ENCODE assay signal across 12 mouse cellular contexts in genomic region chr11:75592612-75593011, GRCm38 (mm10). TPM values are rescaled to one million over a fixed set of nuclear protein-coding genes. Genes with fewer than 3 reads are reported as not detected.
A peak's percentile ranks its signal among the peaks of the same experiment; 100 is the strongest.
DNase-seq lines count a peak whose midpoint lies in the region; ATAC-seq and TF ChIP-seq lines count a peak whose summit lies in the region.
"Had no signal": no experiment of that assay in that cellular context is flagged by ENCODE, and none has a peak within 500 bp of the region (broad histone marks: within the 10 kb centered on the region; RNA-seq: fewer than 3 reads in every experiment).

No protein-coding gene starts in this region.

- no peak overlapping the region for H3K4me3 ChIP-seq in MEL (ENCODE audit: control insufficient read depth in 1 of 2, insufficient read depth in 1 of 2, low read depth in 2 of 2, low read length in 2 of 2)
- no peak overlapping the region for H3K4me3 ChIP-seq in thymus, adult 2 months (ENCODE audit: control insufficient read depth, insufficient read depth, low read length)
- H3K4me3 ChIP-seq: heart, adult 2 months; midbrain, embryonic 10.5 days had no signal

- peak overlapping the region; percentile 50; the same call in 1 of the 2 replicates for H3K27ac ChIP-seq in MEL (ENCODE audit: control insufficient read depth, low read depth, low read length)
- no peak overlapping the region for H3K27ac ChIP-seq in thymus, adult 2 months (ENCODE audit: control insufficient read depth, insufficient read depth, low read length)
- H3K27ac ChIP-seq: heart, adult 2 months; kidney, postnatal 0 days; midbrain, embryonic 10.5 days had no signal

- TF ChIP-seq CTCF in MEL (IDR thresholded peaks at IDR 0.05 in 2 of 3, conservative IDR thresholded peaks at IDR 0.05 in 1 of 3; ENCODE audit: control insufficient read depth in 1 of 3, insufficient read depth in 1 of 3, low read depth in 2 of 3, low read length in 3 of 3, poor library complexity in 1 of 3, severe bottlenecking in 1 of 3): no peak
- no peak for TF ChIP-seq CTCF in thymus, adult 2 months (IDR thresholded peaks at IDR 0.05; ENCODE audit: borderline replicate concordance, control insufficient read depth, extremely low read depth, insufficient read depth, low read length, poor library complexity)

- H3K27me3 ChIP-seq in MEL (ENCODE audit: control insufficient read depth in 1 of 2, insufficient read depth in 2 of 2, low read length in 2 of 2): no peaks in the 10 kb centered on the region
- no peaks in the 10 kb centered on the region for H3K27me3 ChIP-seq in thymus, adult 2 months (ENCODE audit: control insufficient read depth, insufficient read depth, low read length)

- DNase-seq in layer of hippocampus, adult 9-11 months: peak; percentile 26
- no peak for DNase-seq in layer of hippocampus, adult 9-10 months (ENCODE audit: low spot score)
- DNase-seq in MEL (ENCODE audit: low read depth, low spot score): peak; percentile 85
- peak; percentile 45 to 49 for DNase-seq in monocyte, adult 2 months (ENCODE audit: low read depth in 1 of 2, low spot score in 2 of 2)
- no peak for DNase-seq in thymus, adult 2 months
- no peak for DNase-seq in kidney, postnatal 14 days
- DNase-seq: left cerebral cortex, postnatal 4 days had no signal

- TF ChIP-seq EP300 in MEL (IDR thresholded peaks at IDR 0.05; ENCODE audit: low read depth in 1 of 2, low read length in 2 of 2): peak in 1 of 2 experiments; percentile 49; a peak in 2 of 4 replicates

- peak; percentile 22 to 49; a peak in 3 of 4 replicates for ATAC-seq in hematopoietic stem cell, adult 5-6 weeks (replicated peaks in 1 of 2; ENCODE audit: insufficient read depth in 1 of 2, low FRiP score in 2 of 2, low TSS enrichment in 1 of 2, low read depth in 1 of 2, poor library complexity in 2 of 2, severe bottlenecking in 2 of 2)
- no peak for ATAC-seq in cerebellum, adult (ENCODE audit: insufficient number of reproducible peaks, low FRiP score, low TSS enrichment)

- H3K4me1 ChIP-seq in MEL (ENCODE audit: control insufficient read depth in 1 of 2, insufficient read depth in 2 of 2, low read length in 2 of 2): peaks cover 13 to 45% of the 10 kb centered on the region in 2 experiments
- peaks cover 36% of the 10 kb centered on the region for H3K4me1 ChIP-seq in thymus, adult 2 months (replicated peaks; ENCODE audit: control insufficient read depth, insufficient read depth, low read length)

- no peaks in the 10 kb centered on the region for H3K9me3 ChIP-seq in MEL (replicated peaks; ENCODE audit: insufficient read depth, low read length)
- H3K9me3 ChIP-seq: midbrain, embryonic 10.5 days had no signal

- no peak; a peak in 1 of 4 replicates for TF ChIP-seq POLR2A in MEL (IDR thresholded peaks at IDR 0.05; ENCODE audit: control insufficient read depth in 1 of 2, insufficient read depth in 1 of 2, low read depth in 1 of 2, low read length in 2 of 2, poor library complexity in 1 of 2)
- no peak for TF ChIP-seq POLR2A in thymus, adult 2 months (IDR thresholded peaks at IDR 0.05; ENCODE audit: control insufficient read depth, extremely low read depth, insufficient read depth, low read length, poor library complexity)

- peaks cover 33% of the 10 kb centered on the region for H3K79me2 ChIP-seq in MEL (ENCODE audit: control insufficient read depth, insufficient read depth, low read length, poor library complexity)

- H3K36me3 ChIP-seq in MEL (ENCODE audit: control insufficient read depth in 1 of 2, insufficient read depth in 2 of 2, low read length in 2 of 2): peaks cover 11 to 39% of the 10 kb centered on the region in 2 experiments
- H3K36me3 ChIP-seq in thymus, adult 2 months (ENCODE audit: control insufficient read depth, insufficient read depth, low read length): peaks cover 14% of the 10 kb centered on the region

- WGBS in thymus, adult 2 months: 47% methylated on average over 5 of the region's 5 CpGs

- no peak for TF ChIP-seq RAD21 in MEL (IDR thresholded peaks at IDR 0.05; ENCODE audit: low read depth, low read length)

- H3K9ac ChIP-seq in MEL (ENCODE audit: control insufficient read depth, low read depth, low read length, poor library complexity, severe bottlenecking): peak overlapping the region; percentile 32; the same call in 1 of the 2 replicates

TF ChIP-seq in MEL, 35 proteins besides CTCF, POLR2A, EP300 and RAD21:
- TF ChIP-seq RCOR1 (IDR thresholded peaks at IDR 0.05; ENCODE audit: low read depth, low read length) (0 out of 2 replicates have a peak, but pooled peaks have one; percentile 14), GABPA (IDR thresholded peaks at IDR 0.05; ENCODE audit: low read depth, low read length) (no peak), SIN3A (IDR thresholded peaks at IDR 0.05; ENCODE audit: low read length) (peak; percentile 33; the same call in 1 of the 2 replicates)

RNA-seq across cellular contexts. Expression of gene Pitpna, which starts 4.7 kb away (rescaled TPM):
- total RNA-seq in MEL (2012; rRNA removed): 67.8 and 73.1 TPM in 2 replicates
- polyA plus RNA-seq in MEL (2012; ENCODE audit: insufficient read depth in 1 of 2, insufficient read length in 2 of 2, low read depth in 1 of 2, low replicate concordance in 2 of 2, missing spikeins in 1 of 2): 100 to 1,000 TPM; 194 to 709 TPM
- total RNA-seq in hematopoietic stem cell, adult 5-6 weeks (2017): 55.5 and 98.3 TPM in 2 replicates
- 99.7 and 108 TPM in 2 replicates for polyA plus RNA-seq in thymus, adult 2 months (2012; rRNA removed)

RNA-seq across cellular contexts. Expression of gene Inpp5k, which starts 38.2 kb away (rescaled TPM):
- total RNA-seq in MEL (2012; rRNA removed): 15.2 and 16.4 TPM in 2 replicates
- polyA plus RNA-seq in MEL (2012; ENCODE audit: insufficient read depth in 1 of 2, insufficient read length in 2 of 2, low read depth in 1 of 2, low replicate concordance in 2 of 2, missing spikeins in 1 of 2): 10 to 100 TPM in 1 of 2 experiments, not detected in 1; 28.7 TPM
- total RNA-seq in hematopoietic stem cell, adult 5-6 weeks (2017): 54.1 and 59.6 TPM in 2 replicates
- 149 and 164 TPM in 2 replicates for polyA plus RNA-seq in thymus, adult 2 months (2012; rRNA removed)

RNA-seq across cellular contexts. Expression of gene Myo1c, which starts 57.7 kb away (rescaled TPM):
- 27.0 and 33.2 TPM in 2 replicates for total RNA-seq in MEL (2012; rRNA removed)
- 10 to 100 TPM in 1 of 2 experiments, not detected in 1; 45.6 TPM for polyA plus RNA-seq in MEL (2012; ENCODE audit: insufficient read depth in 1 of 2, insufficient read length in 2 of 2, low read depth in 1 of 2, low replicate concordance in 2 of 2, missing spikeins in 1 of 2)
- 28.3 and 35.9 TPM in 2 replicates for total RNA-seq in hematopoietic stem cell, adult 5-6 weeks (2017)
- 78.0 and 90.2 TPM in 2 replicates for polyA plus RNA-seq in thymus, adult 2 months (2012; rRNA removed)

Comparison
In these comparisons a context has a peak if more than half of its experiments do, and no peak if none do; other contexts are left out.
1. DNase-seq: peak in layer of hippocampus, adult 9-11 months (single experiment), MEL (single experiment) and monocyte, adult 2 months (2 of 2); none in layer of hippocampus, adult 9-10 months (single experiment), thymus, adult 2 months (single experiment) and kidney, postnatal 14 days (single experiment).